Mouse (Mus musculus) urinary bladder, postnatal 0 days (tissue): ENCODE data around the gene Olfr1262. TPM values are rescaled to one million over a fixed set of nuclear protein-coding genes. Genes with fewer than 3 reads are reported as not detected.

Experiments used
- polyA plus RNA-seq: library from polyadenylated mRNA; unstranded; fragments of >200 nt; fragmentation: Nextera tagmentation; extraction: Ambion mirVana; gene quantifications from 2 replicates; pipeline ENCODE4 v1.2.1, GENCODE M21; 2015

Gene Olfr1262
- polyA plus RNA-seq, result not detected in 2 replicates

GRCm38 (mm10) chr2:89999845-90000244, at the start of gene Olfr1262:
Gene Olfr1262 (plus strand): TSS chr2:90000145.

GRCm38 (mm10) chr2:89974184-89974583, 25.8 kb upstream of the Olfr1262 start, which contains the start of gene Olfr1260:
Gene Olfr1260 (plus strand): TSS chr2:89974340.

GRCm38 (mm10) chr2:89990921-89991320, 9.0 kb upstream of the Olfr1262 start, which contains the start of gene Olfr1261:
Gene Olfr1261 (plus strand): TSS chr2:89991221.

GRCm38 (mm10) chr2:90011831-90012230, 11.9 kb downstream of the Olfr1262 start, which contains the start of gene Olfr1263:
Gene Olfr1263 (plus strand): TSS chr2:90012131.

GRCm38 (mm10) chr2:90025477-90025876, 25.5 kb downstream of the Olfr1262 start, which contains the start of gene Olfr1264:
Gene Olfr1264 (minus strand): TSS chr2:90025577.

GRCm38 (mm10) chr2:90035037-90035436, 35.1 kb downstream of the Olfr1262 start, which contains the start of gene Olfr1265:
Gene Olfr1265 (plus strand): TSS chr2:90035337.

Other genes starting within 250 kb of the Olfr1262 start
- not detected in 2 replicates for gene Olfr1253, start 243.1 kb upstream of the Olfr1262 start, polyA plus RNA-seq
- gene Olfr1254, start 206.5 kb upstream of the Olfr1262 start, polyA plus RNA-seq, result not detected in 2 replicates
- gene Olfr1255, start 188.1 kb upstream of the Olfr1262 start, polyA plus RNA-seq, result not detected in 2 replicates
- not detected in 2 replicates for gene Olfr1256, start 158.6 kb upstream of the Olfr1262 start, polyA plus RNA-seq
- gene Olfr48, start 151.9 kb upstream of the Olfr1262 start, polyA plus RNA-seq, result not detected in 2 replicates
- gene Olfr1257, start 121.7 kb upstream of the Olfr1262 start, polyA plus RNA-seq, result not detected in 2 replicates
- not detected in 2 replicates for gene Olfr1258, start 72.8 kb upstream of the Olfr1262 start, polyA plus RNA-seq
- gene Olfr1259, start 51.5 kb upstream of the Olfr1262 start, polyA plus RNA-seq, result not detected in 2 replicates
- gene Olfr1260, start 25.8 kb upstream of the Olfr1262 start, polyA plus RNA-seq, result 0.23 TPM in 1 of 2 replicates, not detected in the other
- not detected in 2 replicates for gene Olfr1261, start 8.9 kb upstream of the Olfr1262 start, polyA plus RNA-seq
- gene Olfr1263, start 12.0 kb downstream of the Olfr1262 start, polyA plus RNA-seq, result not detected in 2 replicates
- not detected in 2 replicates for gene Olfr1264, start 25.4 kb downstream of the Olfr1262 start, polyA plus RNA-seq
- gene Olfr1265, start 35.2 kb downstream of the Olfr1262 start, polyA plus RNA-seq, result not detected in 2 replicates
- gene Olfr140, start 63.4 kb downstream of the Olfr1262 start, polyA plus RNA-seq, result not detected in 2 replicates
- not detected in 2 replicates for gene Olfr1269, start 121.3 kb downstream of the Olfr1262 start, polyA plus RNA-seq
- not detected in 2 replicates for gene Olfr32, start 142.2 kb downstream of the Olfr1262 start, polyA plus RNA-seq
- not detected in 2 replicates for gene Olfr1270, start 152.9 kb downstream of the Olfr1262 start, polyA plus RNA-seq
- not detected in 2 replicates for gene Olfr1506, start 224.3 kb downstream of the Olfr1262 start, polyA plus RNA-seq